Mouse (Mus musculus) intestine, postnatal 0 days (tissue): ENCODE data around the gene Ubtf. TPM values are rescaled to one million over a fixed set of nuclear protein-coding genes. Genes with fewer than 3 reads are reported as not detected.
A peak's percentile ranks its signal among the peaks of the same experiment; 100 is the strongest.
"Not testable (repeated sequence)": the region's sequence is repeated elsewhere in the genome, so short reads cannot be mapped to it uniquely, and the experiment has no call there.

ENCODE experiments used
- ATAC-seq: fragments of 200-750 bp; cut with Nextera tagmentation; 2 replicates; pipeline ENCODE4 v1.8.0; 2017; ENCODE audit warnings: mild to moderate bottlenecking, moderate TSS enrichment, moderate library complexity
- H3K27ac ChIP-seq: fragments of 300-500 bp; sonication (generic); 2 replicates; pipeline ENCODE4 v1.5.1; 2014; ENCODE audit warnings: mild to moderate bottlenecking, low read depth, low read length, moderate library complexity
- H3K27me3 ChIP-seq: fragments of 300-500 bp; sonication (generic); replicated peaks from 2 replicates; pipeline ENCODE4 v1.6.1; 2014; ENCODE audit warnings: low read length, mixed read lengths; ENCODE audit not compliant: control insufficient read depth, insufficient read depth
- H3K36me3 ChIP-seq: fragments of 300-500 bp; sonication (generic); 2 replicates; pipeline ENCODE4 v1.6.1; 2014; ENCODE audit warnings: mild to moderate bottlenecking, moderate library complexity; ENCODE audit not compliant: control insufficient read depth, insufficient read depth
- H3K4me1 ChIP-seq: fragments of 300-500 bp; sonication (generic); replicated peaks from 2 replicates; pipeline ENCODE4 v1.6.1; 2014; ENCODE audit warnings: antibody characterized with exemption, low read length, mixed read lengths; ENCODE audit not compliant: control insufficient read depth, insufficient read depth
- H3K4me2 ChIP-seq: fragments of 300-500 bp; sonication (generic); replicated peaks from 2 replicates; pipeline ENCODE4 v1.6.1; 2014; ENCODE audit warnings: low read depth, mild to moderate bottlenecking, moderate library complexity
- H3K4me3 ChIP-seq: fragments of 300-500 bp; sonication (generic); 2 replicates; pipeline ENCODE4 v1.5.1; 2014; ENCODE audit warnings: low read depth, low read length
- H3K9ac ChIP-seq: fragments of 300-500 bp; sonication (generic); 2 replicates; pipeline ENCODE4 v1.6.1; 2014; ENCODE audit warnings: mild to moderate bottlenecking, low read depth, low read length
- H3K9me3 ChIP-seq: fragments of 300-500 bp; sonication (generic); 2 replicates; pipeline ENCODE4 v1.6.1; 2016; ENCODE audit warnings: mixed run types; ENCODE audit not compliant: control insufficient read depth
- CTCF ChIP-seq: sonication (generic); IDR thresholded peaks from 2 replicates; pipeline ENCODE4 v1.5.1; 2016; ENCODE audit warnings: low read depth, mild to moderate bottlenecking, control low read depth, antibody characterized with exemption, moderate library complexity
- WGBS: fragments of 180-500 bp; shearing (Covaris S2); extraction: QIAGEN DNeasy Blood & Tissue Kit; methylation state at CpG from one replicate; pipeline ENCODE4 v1.1.7; 2014; 5-methylcytosine and 5-hydroxymethylcytosine counted together
- polyA plus RNA-seq: library from polyadenylated mRNA; unstranded; fragments of >200 nt; fragmentation: Nextera tagmentation; extraction: Ambion mirVana; gene quantifications from 2 replicates; pipeline ENCODE4 v1.2.1, GENCODE M21; 2015

Ubtf gene
- polyA plus RNA-seq, 1 experiment from 2014 or later, result 39.6 TPM

- peak; percentile 15; the same call in 1 of the 2 replicates for TF ChIP-seq CTCF
- Histone ChIP-seq H3K4me1 (peaks cover 5% of the 10 kb centered on the region; the same call in 1 of the 2 replicates), H3K27ac (no peak overlapping the region), H3K36me3 (peaks cover 50% of the 10 kb centered on the region), H3K27me3 (no peaks in the 10 kb centered on the region), H3K9me3 (no peaks in the 10 kb centered on the region), H3K9ac (no peak overlapping the region), H3K4me3 (no peak overlapping the region), H3K4me2 (no peak overlapping the region)
- WGBS, result 81% methylated on average over 8 of the region's 8 CpGs
- ATAC-seq, result no peak
Observed at GRCm38 (mm10) chr11:102288027-102288804, 31.3 kb downstream of the Ubtf start.

- 89% methylated on average over 8 of the region's 8 CpGs for WGBS
- H3K27ac ChIP-seq, result no peak overlapping the region
- no peak for TF ChIP-seq CTCF
- H3K9ac ChIP-seq, result no peak overlapping the region
- ATAC-seq, result no peak
- no peaks in the 10 kb centered on the region for H3K9me3 ChIP-seq
- H3K27me3 ChIP-seq, result no peaks in the 10 kb centered on the region
- no peak overlapping the region for H3K4me2 ChIP-seq
- peaks cover 42% of the 10 kb centered on the region for H3K36me3 ChIP-seq
- no peak overlapping the region for H3K4me3 ChIP-seq
- peaks cover 5% of the 10 kb centered on the region; the same call in 1 of the 2 replicates for H3K4me1 ChIP-seq
Observed at GRCm38 (mm10) chr11:102287485-102287884, 32.1 kb downstream of the Ubtf start.

GRCm38 (mm10) chr11:102285095-102285834 lies 34.3 kb downstream of the Ubtf start:
- H3K27me3 ChIP-seq, result no peaks in the 10 kb centered on the region
- ATAC-seq, result peak; percentile 58
- H3K4me1 ChIP-seq, result peaks cover 5% of the 10 kb centered on the region; the same call in 1 of the 2 replicates
- H3K4me2 ChIP-seq, result peak overlapping the region; percentile 85
- peak overlapping the region; percentile 73 for H3K27ac ChIP-seq
- H3K4me3 ChIP-seq, result peak overlapping the region; percentile 92
- H3K9ac ChIP-seq, result peak overlapping the region; percentile 81
- 2% methylated on average over 31 of the region's 31 CpGs for WGBS
- TF ChIP-seq CTCF, result no peak
- H3K36me3 ChIP-seq, result peaks cover 20% of the 10 kb centered on the region
- no peaks in the 10 kb centered on the region for H3K9me3 ChIP-seq

- Histone ChIP-seq H3K36me3 (peaks cover 15% of the 10 kb centered on the region), H3K9ac (peak within 1 kb of the TSS; percentile 81), H3K4me3 (peak within 1 kb of the TSS; percentile 92), H3K9me3 (no peaks in the 10 kb centered on the region), H3K4me1 (peaks cover 5% of the 10 kb centered on the region; the same call in 1 of the 2 replicates), H3K27ac (peak within 1 kb of the TSS; percentile 73), H3K27me3 (no peaks in the 10 kb centered on the region), H3K4me2 (peak within 1 kb of the TSS; percentile 85)
- whole genome bisulfite sequencing, result under 1% methylated on average over 32 of the region's 32 CpGs
- ATAC-seq, result peak; percentile 92
- peak; percentile 38 for TF ChIP-seq CTCF
Observed at GRCm38 (mm10) chr11:102284501-102285094, 34.9 kb downstream of the Ubtf start, which contains the start of gene Tmub2. Gene Tmub2 (plus strand): TSS chr11:102284931.

GRCm38 (mm10) chr11:102283922-102284321 lies 35.6 kb downstream of the Ubtf start:
- ATAC-seq, result no peak
- Histone ChIP-seq H3K9me3 (no peaks in the 10 kb centered on the region), H3K9ac (no peak overlapping the region), H3K27ac (no peak overlapping the region), H3K4me1 (peaks cover 5% of the 10 kb centered on the region; the same call in 1 of the 2 replicates), H3K4me2 (peak overlapping the region; percentile 50), H3K27me3 (no peaks in the 10 kb centered on the region), H3K36me3 (peaks cover 14% of the 10 kb centered on the region), H3K4me3 (peak overlapping the region; percentile 92; the same call in 1 of the 2 replicates)
- no peak for TF ChIP-seq CTCF
- WGBS, result 88% methylated on average over 6 of the region's 6 CpGs

- H3K9ac ChIP-seq, ATAC-seq, H3K9me3 ChIP-seq, H3K27ac ChIP-seq, H3K27me3 ChIP-seq, H3K4me2 ChIP-seq, H3K4me1 ChIP-seq, H3K36me3 ChIP-seq, H3K4me3 ChIP-seq: not testable (repeated sequence)
- WGBS, result 66% methylated on average over 6 of the region's 6 CpGs
Observed at GRCm38 (mm10) chr11:102280267-102280666, 39.3 kb downstream of the Ubtf start.
